Comparison of ENCODE assay signal across 9 mouse cellular contexts in the genomic region with DNA sequence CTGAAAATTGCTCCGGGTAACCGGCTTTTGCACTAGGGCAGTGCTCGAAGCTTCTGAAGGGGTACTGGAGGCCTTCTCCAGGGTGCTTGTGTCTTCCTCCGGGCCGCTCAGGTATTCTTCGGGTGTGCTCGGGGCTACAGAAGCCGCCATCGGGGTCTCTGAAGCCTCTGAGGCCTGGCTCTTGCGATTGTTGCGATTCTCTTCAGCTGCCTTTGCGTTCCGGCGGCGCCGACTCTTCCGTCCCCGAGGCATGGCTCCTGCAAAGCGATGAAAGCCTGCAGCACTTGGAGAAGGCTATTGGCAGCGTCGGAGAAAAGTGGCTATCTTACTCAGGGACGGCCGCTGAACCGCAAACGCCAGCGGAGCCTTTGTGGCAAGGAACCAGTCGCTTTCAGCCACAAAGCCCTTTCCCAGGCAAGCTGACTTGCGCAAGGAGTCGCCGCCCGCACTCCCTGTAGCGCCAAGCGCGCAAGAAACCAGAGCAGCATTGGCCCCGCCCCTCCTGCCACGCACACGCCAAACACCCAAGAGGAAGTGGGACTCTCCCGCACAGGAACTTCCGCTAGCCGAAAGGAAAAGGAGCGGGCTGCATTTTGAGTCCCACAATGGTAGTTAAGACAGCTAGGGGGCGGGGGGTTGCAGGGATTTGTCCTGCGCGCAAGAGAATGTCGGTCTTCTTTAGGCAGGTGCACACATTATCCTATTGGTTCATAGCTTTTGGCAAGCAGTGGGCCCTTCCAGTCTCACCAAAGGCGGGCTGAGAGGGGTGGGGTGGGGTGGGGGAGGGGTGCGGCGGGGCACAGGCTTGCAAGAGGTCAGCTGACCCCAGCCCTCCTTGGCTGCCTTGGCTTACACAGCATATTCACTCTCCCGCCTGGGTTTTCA. TPM values are rescaled to one million over a fixed set of nuclear protein-coding genes. Genes with fewer than 3 reads are reported as not detected.
DNase-seq lines count a peak whose midpoint lies in the region; ATAC-seq lines count a peak whose summit lies in the region.
"Had no signal": no experiment of that assay in that cellular context is flagged by ENCODE, and none has a peak within 500 bp of the region (broad histone marks: within the 10 kb centered on the region; RNA-seq: fewer than 3 reads in every experiment).

Gene Mageh1, minus strand, starts transcription at position 489 of the 885 bp plus-strand sequence.

- no peaks in the 10 kb centered on the region for H3K36me3 ChIP-seq in forebrain, embryonic 13.5 days (ENCODE audit: poor library complexity, severe bottlenecking)
- H3K36me3 ChIP-seq in heart, embryonic 16.5 days (ENCODE audit: control insufficient read depth, insufficient read depth), result no peaks in the 10 kb centered on the region
- H3K36me3 ChIP-seq in liver, embryonic 11.5 days (ENCODE audit: control insufficient read depth, insufficient read depth, low read length), result no peaks in the 10 kb centered on the region
- H3K36me3 ChIP-seq: G1E had no signal

- peak; percentile 94 for ATAC-seq in forebrain, embryonic 13.5 days
- peak; percentile 91 for ATAC-seq in heart, embryonic 16.5 days (replicated peaks; ENCODE audit: extremely low read depth, insufficient read depth, low FRiP score)
- peak; percentile 80 for ATAC-seq in liver, embryonic 11.5 days (replicated peaks; ENCODE audit: low FRiP score)

- no peaks in the 10 kb centered on the region for H3K4me1 ChIP-seq in brown adipose tissue, adult 24 weeks (ENCODE audit: control insufficient read depth, insufficient read depth, insufficient read length, low read length)
- H3K4me1 ChIP-seq in forebrain, embryonic 13.5 days, result 0 out of 2 replicates have a peak, but pooled peaks cover 6% of the 10 kb centered on the region
- no peaks in the 10 kb centered on the region; the same call in 1 of the 2 replicates for H3K4me1 ChIP-seq in heart, embryonic 16.5 days (ENCODE audit: control insufficient read depth, insufficient read depth, low read length)
- no peaks in the 10 kb centered on the region for H3K4me1 ChIP-seq in liver, embryonic 11.5 days (replicated peaks; ENCODE audit: control insufficient read depth, insufficient read depth, low read length)

- H3K27me3 ChIP-seq in forebrain, embryonic 13.5 days, result 0 out of 2 replicates have a peak, but pooled peaks cover 4% of the 10 kb centered on the region
- H3K27me3 ChIP-seq in heart, embryonic 16.5 days (ENCODE audit: control insufficient read depth, insufficient read depth, low read length), result no peaks in the 10 kb centered on the region
- H3K27me3 ChIP-seq in liver, embryonic 11.5 days (replicated peaks; ENCODE audit: control insufficient read depth, insufficient read depth, low read length), result peaks cover 16% of the 10 kb centered on the region

- peak within 1 kb of the TSS; percentile 79 for H3K9ac ChIP-seq in forebrain, embryonic 13.5 days
- peak within 1 kb of the TSS; percentile 76 for H3K9ac ChIP-seq in heart, embryonic 16.5 days (ENCODE audit: low read length)
- H3K9ac ChIP-seq in liver, embryonic 11.5 days (ENCODE audit: low read depth, low read length), result peak within 1 kb of the TSS; percentile 52

- WGBS in forebrain, embryonic 13.5 days, result 15% methylated on average over 47 of the region's 49 CpGs
- 15% methylated on average over 49 of the region's 49 CpGs for WGBS in heart, embryonic 16.5 days
- WGBS in liver, embryonic 11.5 days, result 10% methylated on average over 49 of the region's 49 CpGs

- peak within 1 kb of the TSS; percentile 71 for H3K4me3 ChIP-seq in brown adipose tissue, adult 24 weeks (ENCODE audit: insufficient read depth, low read depth, low read length)
- H3K4me3 ChIP-seq in forebrain, embryonic 13.5 days, result peak within 1 kb of the TSS; percentile 57
- peak within 1 kb of the TSS; percentile 65 for H3K4me3 ChIP-seq in heart, embryonic 16.5 days (ENCODE audit: low read length)
- peak within 1 kb of the TSS; percentile 46 for H3K4me3 ChIP-seq in liver, embryonic 11.5 days (ENCODE audit: low read depth, low read length)

- H3K4me2 ChIP-seq in forebrain, embryonic 13.5 days, result peak within 1 kb of the TSS; percentile 64
- peak within 1 kb of the TSS; percentile 76 for H3K4me2 ChIP-seq in heart, embryonic 16.5 days (ENCODE audit: low read depth, low read length)
- peak within 1 kb of the TSS; percentile 60 for H3K4me2 ChIP-seq in liver, embryonic 11.5 days

- H3K9me3 ChIP-seq in forebrain, embryonic 13.5 days (replicated peaks), result no peaks in the 10 kb centered on the region
- H3K9me3 ChIP-seq in heart, embryonic 16.5 days (replicated peaks; ENCODE audit: control insufficient read depth, low read length), result no peaks in the 10 kb centered on the region
- H3K9me3 ChIP-seq in liver, embryonic 11.5 days (ENCODE audit: control insufficient read depth, low read length), result no peaks in the 10 kb centered on the region
- H3K9me3 ChIP-seq: G1E had no signal

- peak; percentile 18 to 24 for DNase-seq in B cell, adult 2 months
- peak; percentile 87 for DNase-seq in kidney, postnatal 14 days
- DNase-seq in liver, embryonic 11.5 days (ENCODE audit: low spot score), result peak; percentile 62
- DNase-seq in neural tube, embryonic 10.5 days (ENCODE audit: extremely low spot score, low spot score), result peak; percentile 77
- peak; percentile 84 for DNase-seq in telencephalon, adult 2 months (ENCODE audit: low read depth, low spot score)

- no peak within 1 kb of the TSS for H3K27ac ChIP-seq in brown adipose tissue, adult 24 weeks (replicated peaks; ENCODE audit: low read depth, low read length)
- H3K27ac ChIP-seq in forebrain, embryonic 13.5 days, result peak within 1 kb of the TSS; percentile 95
- peak within 1 kb of the TSS; percentile 78 for H3K27ac ChIP-seq in heart, embryonic 16.5 days (ENCODE audit: low read length)
- peak within 1 kb of the TSS; percentile 52 for H3K27ac ChIP-seq in liver, embryonic 11.5 days (ENCODE audit: low read depth, low read length)

RNA-seq across cellular contexts. Expression of gene Mageh1, which starts in this region (rescaled TPM):
- polyA plus RNA-seq in brown adipose tissue, adult 24 weeks (2012; ENCODE audit: insufficient read depth, insufficient read length, missing spikeins), result 5.4 and 7.5 TPM in 2 replicates
- polyA plus RNA-seq in forebrain, embryonic 13.5 days (2015; fragmentation: Nextera tagmentation; extraction: Ambion mirVana), result 101 and 107 TPM in 2 replicates
- polyA plus RNA-seq in heart, embryonic 16.5 days (2015; fragmentation: Nextera tagmentation; extraction: Ambion mirVana), result 26.0 and 26.5 TPM in 2 replicates
- 18.2 and 20.3 TPM in 2 replicates for polyA plus RNA-seq in liver, embryonic 11.5 days (2014; fragmentation: Nextera tagmentation; extraction: Ambion mirVana)
- polyA plus RNA-seq: G1E had no signal

Comparison
In these comparisons a context has a peak if more than half of its experiments do, and no peak if none do; other contexts are left out.
1. DNase-seq: peak in every context shown above with its lines; median percentile 87 in kidney, postnatal 14 days; 84 in telencephalon, adult 2 months; 77 in neural tube, embryonic 10.5 days; 62 in liver, embryonic 11.5 days; 21 in B cell, adult 2 months.